Comparison of ENCODE assay signal across 8 mouse cellular contexts in the genomic region with DNA sequence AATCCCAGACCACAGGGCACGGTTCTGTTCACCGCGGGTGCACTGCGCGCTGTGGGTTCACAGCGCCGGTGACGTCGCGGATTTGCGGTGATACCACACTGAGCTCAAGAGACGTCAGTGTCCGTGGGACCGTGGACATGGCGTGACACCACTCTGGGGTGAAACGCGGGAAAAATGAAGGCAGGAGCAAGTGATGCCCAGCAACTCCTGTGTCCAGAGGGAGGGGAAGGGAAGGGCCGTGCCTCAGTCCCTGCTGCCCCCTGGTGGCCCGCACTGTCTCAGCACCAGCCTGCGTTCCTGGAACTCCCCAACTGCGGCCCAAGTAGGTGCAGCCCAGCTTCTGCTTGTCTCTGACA. TPM values are rescaled to one million over a fixed set of nuclear protein-coding genes. Genes with fewer than 3 reads are reported as not detected.
A peak's percentile ranks its signal among the peaks of the same experiment; 100 is the strongest.
DNase-seq lines count a peak whose midpoint lies in the region; ATAC-seq lines count a peak whose summit lies in the region.

No protein-coding gene starts in this region.

- peak overlapping the region; percentile 45 for H3K4me3 ChIP-seq in hindbrain, embryonic 13.5 days

- no peak overlapping the region for H3K27ac ChIP-seq in hindbrain, embryonic 13.5 days

- H3K4me2 ChIP-seq in hindbrain, embryonic 13.5 days, result peak overlapping the region; percentile 92

- peak; percentile 73 for ATAC-seq in hindbrain, embryonic 13.5 days (ENCODE audit: low FRiP score)

- H3K27me3 ChIP-seq in hindbrain, embryonic 13.5 days, result peaks cover 15% of the 10 kb centered on the region; the same call in 1 of the 2 replicates

- H3K36me3 ChIP-seq in hindbrain, embryonic 13.5 days, result no peaks in the 10 kb centered on the region

- WGBS in hindbrain, embryonic 13.5 days, result 2% methylated on average over 21 of the region's 21 CpGs

- H3K4me1 ChIP-seq in hindbrain, embryonic 13.5 days (replicated peaks), result peaks cover 22% of the 10 kb centered on the region

- DNase-seq in NIH3T3 (ENCODE audit: low read depth), result peak; percentile 89
- peak; percentile 96 to 97 for DNase-seq in cerebellum, postnatal 10 days
- peak; percentile 74 to 86 for DNase-seq in frontal cortex, postnatal 14 days (ENCODE audit: low spot score in 2 of 2)
- DNase-seq in layer of hippocampus, postnatal 14 days (ENCODE audit: low spot score in 2 of 2), result peak; percentile 87 to 88
- peak; percentile 94 for DNase-seq in lung, postnatal 10 days
- peak; percentile 87 for DNase-seq in ovary, postnatal 36 days (ENCODE audit: low spot score)
- DNase-seq in thymus, postnatal 14 days, result peak; percentile 95

- H3K9me3 ChIP-seq in hindbrain, embryonic 13.5 days, result no peaks in the 10 kb centered on the region

- H3K9ac ChIP-seq in hindbrain, embryonic 13.5 days, result peak overlapping the region; percentile 68

RNA-seq across cellular contexts. Expression of a gene that starts 21.9 kb away (rescaled TPM):
- polyA plus RNA-seq in hindbrain, embryonic 13.5 days (2015; fragmentation: Nextera tagmentation; extraction: Ambion mirVana), result 0.69 and 0.82 TPM in 2 replicates
- 1 to 10 TPM in 1 of 2 experiments, under 1 TPM in 1; 0.93 to 1.1 TPM for total RNA-seq in layer of hippocampus, postnatal 14 days (2021)

RNA-seq across cellular contexts. Expression of a gene that starts 29.4 kb away (rescaled TPM):
- polyA plus RNA-seq in hindbrain, embryonic 13.5 days (2015; fragmentation: Nextera tagmentation; extraction: Ambion mirVana), result 4.1 and 4.2 TPM in 2 replicates
- total RNA-seq in layer of hippocampus, postnatal 14 days (2021), result 1 to 10 TPM; 4.6 to 5.1 TPM
